ENCODE assay signal across 7 mouse cellular contexts in genomic region chr16:18443385-18443841, GRCm38 (mm10). TPM values are rescaled to one million over a fixed set of nuclear protein-coding genes. Genes with fewer than 3 reads are reported as not detected.
DNase-seq lines count a peak whose midpoint lies in the region; ATAC-seq and TF ChIP-seq lines count a peak whose summit lies in the region.

No protein-coding gene starts in this region.

- ATAC-seq in granulocyte monocyte progenitor cell, adult 5-6 weeks (replicated peaks; ENCODE audit: poor library complexity, severe bottlenecking), result peak; percentile 95
- ATAC-seq in intestine, postnatal 0 days, result peak; percentile 75
- ATAC-seq in midbrain, embryonic 13.5 days, result peak; percentile 96

- peak; percentile 83 for DNase-seq in adrenal gland, adult 8-10 months
- DNase-seq in embryo, embryonic 9.5 days (ENCODE audit: extremely low spot score), result peak; percentile 91
- peak; percentile 97 for DNase-seq in left cerebral cortex, postnatal 4 days
- DNase-seq in spleen, adult 12 weeks (ENCODE audit: low spot score), result peak; percentile 80

- H3K4me2 ChIP-seq in intestine, postnatal 0 days (replicated peaks; ENCODE audit: low read depth), result no peak overlapping the region
- H3K4me2 ChIP-seq in midbrain, embryonic 13.5 days (replicated peaks), result no peak overlapping the region

- H3K4me1 ChIP-seq in intestine, postnatal 0 days (replicated peaks; ENCODE audit: control insufficient read depth, insufficient read depth, low read length), result no peaks in the 10 kb centered on the region
- H3K4me1 ChIP-seq in midbrain, embryonic 13.5 days (replicated peaks), result no peaks in the 10 kb centered on the region

- 14% methylated on average over 8 of the region's 8 CpGs for WGBS in intestine, postnatal 0 days
- 25% methylated on average over 8 of the region's 8 CpGs for WGBS in midbrain, embryonic 13.5 days

- no peak overlapping the region for H3K4me3 ChIP-seq in intestine, postnatal 0 days (ENCODE audit: low read depth, low read length)
- no peak overlapping the region for H3K4me3 ChIP-seq in midbrain, embryonic 13.5 days (replicated peaks)

- intact Hi-C loops in left cerebral cortex, postnatal 4 days (cut with DNase I), result loop anchor here (10.0 kb wide), 2 partner anchors 141 to 351 kb away; no protein-coding TSS in a partner anchor

- TF ChIP-seq CTCF in intestine, postnatal 0 days (IDR thresholded peaks at IDR 0.05; ENCODE audit: low read depth), result peak; percentile 100

- no peaks in the 10 kb centered on the region for H3K9me3 ChIP-seq in intestine, postnatal 0 days (ENCODE audit: control insufficient read depth)
- H3K9me3 ChIP-seq in midbrain, embryonic 13.5 days, result no peaks in the 10 kb centered on the region

- no peaks in the 10 kb centered on the region for H3K27me3 ChIP-seq in intestine, postnatal 0 days (replicated peaks; ENCODE audit: control insufficient read depth, insufficient read depth, low read length)
- H3K27me3 ChIP-seq in midbrain, embryonic 13.5 days, result no peaks in the 10 kb centered on the region

- peaks cover 12% of the 10 kb centered on the region for H3K36me3 ChIP-seq in intestine, postnatal 0 days (ENCODE audit: control insufficient read depth, insufficient read depth)
- peaks cover 33% of the 10 kb centered on the region for H3K36me3 ChIP-seq in midbrain, embryonic 13.5 days

- no peak overlapping the region for H3K9ac ChIP-seq in intestine, postnatal 0 days (ENCODE audit: low read depth, low read length)
- no peak overlapping the region for H3K9ac ChIP-seq in midbrain, embryonic 13.5 days (replicated peaks)

- no peak overlapping the region for H3K27ac ChIP-seq in intestine, postnatal 0 days (ENCODE audit: low read depth, low read length)
- H3K27ac ChIP-seq in midbrain, embryonic 13.5 days, result no peak overlapping the region

RNA-seq across cellular contexts. Expression of gene Comt, which starts 16.8 kb away (rescaled TPM):
- total RNA-seq in adrenal gland, adult 8-10 months (2022), result 100 to 1,000 TPM; 147 to 201 (median 185) TPM
- 40.4 and 48.4 TPM in 2 replicates for total RNA-seq in granulocyte monocyte progenitor cell, adult 5-6 weeks (2014; fragmentation: Nextera tagmentation)
- total RNA-seq in granulocyte monocyte progenitor cell, adult 5-6 weeks (2017), result 34.1 and 34.6 TPM in 2 replicates
- 103 and 107 TPM in 2 replicates for polyA plus RNA-seq in intestine, postnatal 0 days (2015; fragmentation: Nextera tagmentation; extraction: Ambion mirVana)
- 10 to 100 TPM; 55.5 to 57.3 TPM for total RNA-seq in left cerebral cortex, postnatal 4 days (2021)
- 75.7 and 78.8 TPM in 2 replicates for polyA plus RNA-seq in midbrain, embryonic 13.5 days (2015; fragmentation: Nextera tagmentation; extraction: Ambion mirVana)

RNA-seq across cellular contexts. Expression of gene Txnrd2, which starts 17.2 kb away (rescaled TPM):
- total RNA-seq in adrenal gland, adult 8-10 months (2022), result 100 to 1,000 TPM in 2 of 4 experiments, 10 to 100 TPM in 2; 79.2 to 123 (median 103) TPM
- total RNA-seq in granulocyte monocyte progenitor cell, adult 5-6 weeks (2014; fragmentation: Nextera tagmentation), result 13.1 and 28.8 TPM in 2 replicates
- 8.8 and 9.7 TPM in 2 replicates for total RNA-seq in granulocyte monocyte progenitor cell, adult 5-6 weeks (2017)
- polyA plus RNA-seq in intestine, postnatal 0 days (2015; fragmentation: Nextera tagmentation; extraction: Ambion mirVana), result 24.8 and 25.0 TPM in 2 replicates
- 10 to 100 TPM; 22.2 to 24.0 TPM for total RNA-seq in left cerebral cortex, postnatal 4 days (2021)
- 25.9 and 28.6 TPM in 2 replicates for polyA plus RNA-seq in midbrain, embryonic 13.5 days (2015; fragmentation: Nextera tagmentation; extraction: Ambion mirVana)

RNA-seq across cellular contexts. Expression of gene Gnb1l, which starts 55.1 kb away (rescaled TPM):
- total RNA-seq in adrenal gland, adult 8-10 months (2022), result 1 to 10 TPM; 5.1 to 7.0 (median 6.1) TPM
- total RNA-seq in granulocyte monocyte progenitor cell, adult 5-6 weeks (2014; fragmentation: Nextera tagmentation), result 9.5 and 13.8 TPM in 2 replicates
- 3.3 and 7.5 TPM in 2 replicates for total RNA-seq in granulocyte monocyte progenitor cell, adult 5-6 weeks (2017)
- polyA plus RNA-seq in intestine, postnatal 0 days (2015; fragmentation: Nextera tagmentation; extraction: Ambion mirVana), result 11.0 and 12.6 TPM in 2 replicates
- 1 to 10 TPM; 9.0 to 9.2 TPM for total RNA-seq in left cerebral cortex, postnatal 4 days (2021)
- 12.9 and 16.0 TPM in 2 replicates for polyA plus RNA-seq in midbrain, embryonic 13.5 days (2015; fragmentation: Nextera tagmentation; extraction: Ambion mirVana)

RNA-seq across cellular contexts. Expression of gene Rtl10, which starts 55.3 kb away (rescaled TPM):
- 1 to 10 TPM; 4.9 to 8.2 (median 5.1) TPM for total RNA-seq in adrenal gland, adult 8-10 months (2022)
- 9.0 and 16.0 TPM in 2 replicates for total RNA-seq in granulocyte monocyte progenitor cell, adult 5-6 weeks (2014; fragmentation: Nextera tagmentation)
- total RNA-seq in granulocyte monocyte progenitor cell, adult 5-6 weeks (2017), result 0.88 and 2.4 TPM in 2 replicates
- polyA plus RNA-seq in intestine, postnatal 0 days (2015; fragmentation: Nextera tagmentation; extraction: Ambion mirVana), result 1.4 and 1.8 TPM in 2 replicates
- 10 to 100 TPM; 11.7 to 11.9 TPM for total RNA-seq in left cerebral cortex, postnatal 4 days (2021)
- polyA plus RNA-seq in midbrain, embryonic 13.5 days (2015; fragmentation: Nextera tagmentation; extraction: Ambion mirVana), result 3.9 and 4.5 TPM in 2 replicates
